Mouse (Mus musculus): Measurements from ENCODE around the gene Zfp324.

GRCm38 (mm10) chr7:12949872-12950229, 15.8 kb upstream of the Zfp324 start:
- TF ChIP-seq POLR2A (IDR thresholded peaks at IDR 0.05; ENCODE audit: insufficient read depth, low read length) (no peak), CTCF (IDR thresholded peaks at IDR 0.05; ENCODE audit: low read depth, low read length) (no peak), EP300 (IDR thresholded peaks at IDR 0.05; ENCODE audit: insufficient read depth, low read depth, low read length) (no peak)

Measured in ES-Bruce4 (cell line).